Mouse (Mus musculus) CH12.LX (cell line): ENCODE results near the gene Erich4. TPM values are rescaled to one million over a fixed set of nuclear protein-coding genes. Genes with fewer than 3 reads are reported as not detected.
A peak's percentile ranks its signal among the peaks of the same experiment; 100 is the strongest.

Experiments
- DNase-seq: peaks from one replicate; pipeline ENCODE4 v3.0.0-alpha.2; 2013; ENCODE audit errors: extremely low read depth
- H3K27ac ChIP-seq: 2 replicates; pipeline ENCODE4 v1.5.1; 2012; ENCODE audit warnings: low read depth, mild to moderate bottlenecking, control low read depth, moderate library complexity; ENCODE audit not compliant: insufficient read depth
- H3K27me3 ChIP-seq: replicated peaks from 2 replicates; pipeline ENCODE3; 2012; ENCODE audit warnings: inconsistent platforms
- H3K36me3 ChIP-seq, 2 experiments: replicated peaks in 1 of 2; 2 replicates each; pipeline versions ENCODE3 to v1.6.1; 2012; ENCODE audit warnings: inconsistent platforms in 1 of 2, low read length in 1 of 2, mild to moderate bottlenecking in 1 of 2, mixed read lengths in 1 of 2, moderate library complexity in 1 of 2; ENCODE audit not compliant: control insufficient read depth in 1 of 2, insufficient read depth in 1 of 2
- H3K4me1 ChIP-seq, 2 experiments: 2 replicates each; pipeline ENCODE4 v1.6.1; 2012; ENCODE audit warnings: inconsistent platforms in 1 of 2, moderate library complexity in 1 of 2; ENCODE audit not compliant: insufficient read depth in 2 of 2, control insufficient read depth in 1 of 2
- H3K4me2 ChIP-seq: 2 replicates; pipeline ENCODE4 v1.6.1; 2012; ENCODE audit warnings: low read depth, mild to moderate bottlenecking, control low read depth; ENCODE audit not compliant: poor library complexity, insufficient read depth, severe bottlenecking
- H3K4me3 ChIP-seq, 3 experiments: fragments of 150-350 bp in 1 of 3; sonication (generic) in 1 of 3; replicated peaks in 1 of 3; 2 replicates each; pipeline versions ENCODE3 to v1.5.1; 2011 to 2012; ENCODE audit warnings: low read depth in 2 of 3, low read length in 2 of 3, mild to moderate bottlenecking in 2 of 3, moderate library complexity in 2 of 3, control low read depth in 1 of 3, improper control_type of control experiment in 1 of 3, inconsistent platforms in 1 of 3, mixed read lengths in 1 of 3; ENCODE audit not compliant: poor library complexity in 1 of 3
- H3K79me2 ChIP-seq: replicated peaks from 2 replicates; pipeline ENCODE4 v1.6.1; 2012; ENCODE audit warnings: mild to moderate bottlenecking, moderate library complexity; ENCODE audit not compliant: control insufficient read depth, poor library complexity, insufficient read depth, severe bottlenecking; ENCODE audit errors: extremely low read depth
- H3K9ac ChIP-seq: 2 replicates; pipeline ENCODE4 v1.6.1; 2012; ENCODE audit warnings: low read depth, mild to moderate bottlenecking, control low read depth, moderate library complexity; ENCODE audit not compliant: insufficient read depth
- H3K9me3 ChIP-seq: replicated peaks from 2 replicates; pipeline ENCODE3; 2012; ENCODE audit warnings: low read length, inconsistent platforms, mixed read lengths
- BHLHE40 ChIP-seq: IDR thresholded peaks from 2 replicates; pipeline ENCODE4 v1.6.1; 2011; ENCODE audit warnings: mild to moderate bottlenecking, low read depth, low read length, improper control_type of control experiment
- CHD2 ChIP-seq: IDR thresholded peaks from 2 replicates; pipeline ENCODE4 v1.6.1; 2011; ENCODE audit warnings: low read length, improper control_type of control experiment
- CTCF ChIP-seq, 2 experiments: IDR thresholded peaks in 1 of 2; conservative IDR thresholded peaks in 1 of 2; 2 replicates each; pipeline ENCODE4 v1.5.1; 2011 to 2012; ENCODE audit warnings: low read depth in 2 of 2, low read length in 2 of 2, improper control_type of control experiment in 1 of 2, inconsistent platforms in 1 of 2, mild to moderate bottlenecking in 1 of 2, moderate library complexity in 1 of 2
- E2F4 ChIP-seq: IDR thresholded peaks from 2 replicates; pipeline ENCODE4 v1.6.1; 2011; ENCODE audit warnings: low read depth, low read length, improper control_type of control experiment; ENCODE audit not compliant: insufficient replicate concordance
- ELF1 ChIP-seq: IDR thresholded peaks from 2 replicates; pipeline ENCODE4 v1.6.1; 2014; ENCODE audit warnings: low read depth, mild to moderate bottlenecking, inconsistent platforms, low read length, improper control_type of control experiment
- EP300 ChIP-seq: IDR thresholded peaks from 2 replicates; pipeline ENCODE4 v1.6.1; 2011; ENCODE audit warnings: low read length, improper control_type of control experiment
- ETS1 ChIP-seq: conservative IDR thresholded peaks from 2 replicates; pipeline ENCODE4 v1.6.1; 2012; ENCODE audit warnings: low read depth, mild to moderate bottlenecking, inconsistent platforms, low read length, improper control_type of control experiment, moderate library complexity
- HCFC1 ChIP-seq: IDR thresholded peaks from 2 replicates; pipeline ENCODE4 v1.6.1; 2012; ENCODE audit warnings: low read depth, mild to moderate bottlenecking, inconsistent platforms, low read length, improper control_type of control experiment
- IRF4 ChIP-seq: IDR thresholded peaks from 2 replicates; pipeline ENCODE4 v1.6.1; 2014; ENCODE audit warnings: low read depth, mild to moderate bottlenecking, inconsistent platforms, low read length, improper control_type of control experiment
- JUN ChIP-seq: IDR thresholded peaks from 2 replicates; pipeline ENCODE4 v1.6.1; 2011; ENCODE audit warnings: low read depth, mild to moderate bottlenecking, low read length, improper control_type of control experiment, moderate library complexity; ENCODE audit not compliant: insufficient read depth
- JUND ChIP-seq: conservative IDR thresholded peaks from 2 replicates; pipeline ENCODE4 v1.6.1; 2011; ENCODE audit warnings: low read depth, low read length, improper control_type of control experiment
- MAFK ChIP-seq: IDR thresholded peaks from 2 replicates; pipeline ENCODE4 v1.6.1; 2011; ENCODE audit warnings: low read length, improper control_type of control experiment; ENCODE audit not compliant: insufficient replicate concordance
- MAX ChIP-seq: IDR thresholded peaks from 2 replicates; pipeline ENCODE4 v1.6.1; 2011; ENCODE audit warnings: low read length, improper control_type of control experiment
- MAZ ChIP-seq: IDR thresholded peaks from 2 replicates; pipeline ENCODE4 v1.6.1; 2012; ENCODE audit warnings: low read depth, mild to moderate bottlenecking, inconsistent platforms, low read length, improper control_type of control experiment, moderate library complexity
- MEF2A ChIP-seq: IDR thresholded peaks from 2 replicates; pipeline ENCODE4 v1.6.1; 2014; ENCODE audit warnings: low read depth, mild to moderate bottlenecking, inconsistent platforms, low read length, improper control_type of control experiment, borderline replicate concordance
- MXI1 ChIP-seq: IDR thresholded peaks from 2 replicates; pipeline ENCODE4 v1.6.1; 2011; ENCODE audit warnings: mild to moderate bottlenecking, low read depth, low read length, improper control_type of control experiment
- NELFE ChIP-seq: IDR thresholded peaks from 2 replicates; pipeline ENCODE4 v1.6.1; 2011; ENCODE audit warnings: low read depth, low read length, improper control_type of control experiment
- NRF1 ChIP-seq: IDR thresholded peaks from 2 replicates; pipeline ENCODE4 v1.6.1; 2014; ENCODE audit warnings: low read depth, mild to moderate bottlenecking, inconsistent platforms, low read length, improper control_type of control experiment, moderate library complexity
- PAX5 ChIP-seq: IDR thresholded peaks from 2 replicates; pipeline ENCODE4 v1.6.1; 2012; ENCODE audit warnings: low read length, inconsistent platforms, mixed read lengths
- POLR2A ChIP-seq: IDR thresholded peaks from 2 replicates; pipeline ENCODE4 v1.6.1; 2011; ENCODE audit warnings: low read depth, mild to moderate bottlenecking, improper control_type of control experiment, low read length
- POLR2AphosphoS2 ChIP-seq: IDR thresholded peaks from 2 replicates; pipeline ENCODE4 v1.6.1; 2011; ENCODE audit warnings: low read depth, low read length, improper control_type of control experiment
- RAD21 ChIP-seq: IDR thresholded peaks from 2 replicates; pipeline ENCODE4 v1.6.1; 2011; ENCODE audit warnings: low read depth, mild to moderate bottlenecking, low read length, improper control_type of control experiment, moderate library complexity
- RCOR1 ChIP-seq: conservative IDR thresholded peaks from 2 replicates; pipeline ENCODE4 v1.6.1; 2012; ENCODE audit warnings: low read depth, mild to moderate bottlenecking, inconsistent platforms, low read length, improper control_type of control experiment
- SIN3A ChIP-seq: IDR thresholded peaks from 2 replicates; pipeline ENCODE4 v1.6.1; 2012; ENCODE audit warnings: low read length, improper control_type of control experiment, inconsistent platforms
- TBP ChIP-seq: conservative IDR thresholded peaks from 2 replicates; pipeline ENCODE4 v1.6.1; 2011; ENCODE audit warnings: low read depth, low read length, improper control_type of control experiment
- TCF12 ChIP-seq: IDR thresholded peaks from 2 replicates; pipeline ENCODE4 v1.6.1; 2014; ENCODE audit warnings: low read depth, mild to moderate bottlenecking, inconsistent platforms, low read length, improper control_type of control experiment
- UBTF ChIP-seq: IDR thresholded peaks from 2 replicates; pipeline ENCODE4 v1.6.1; 2012; ENCODE audit warnings: low read depth, mild to moderate bottlenecking, inconsistent platforms, low read length, improper control_type of control experiment, moderate library complexity
- USF1 ChIP-seq: IDR thresholded peaks from 2 replicates; pipeline ENCODE4 v1.6.1; 2014; ENCODE audit warnings: low read depth, mild to moderate bottlenecking, inconsistent platforms, low read length, improper control_type of control experiment
- USF2 ChIP-seq: conservative IDR thresholded peaks from 2 replicates; pipeline ENCODE4 v1.6.1; 2011; ENCODE audit warnings: low read depth, low read length, improper control_type of control experiment
- ZC3H11A ChIP-seq: IDR thresholded peaks from 2 replicates; pipeline ENCODE4 v1.6.1; 2012; ENCODE audit warnings: low read depth, mild to moderate bottlenecking, inconsistent platforms, low read length, improper control_type of control experiment
- ZKSCAN1 ChIP-seq: IDR thresholded peaks from 2 replicates; pipeline ENCODE4 v1.6.1; 2012; ENCODE audit warnings: low read depth, inconsistent platforms, low read length, improper control_type of control experiment, borderline replicate concordance
- ZMIZ1 ChIP-seq: IDR thresholded peaks from 2 replicates; pipeline ENCODE4 v1.6.1; 2012; ENCODE audit warnings: low read depth, mild to moderate bottlenecking, inconsistent platforms, low read length, improper control_type of control experiment
- ZNF384 ChIP-seq: IDR thresholded peaks from 2 replicates; pipeline ENCODE4 v1.6.1; 2012; ENCODE audit warnings: low read depth, low read length, improper control_type of control experiment, inconsistent platforms
- dilution Hi-C: fragments of 300-500 bp; cut with MboI; formaldehyde crosslinking; loops from 2 replicates; pipeline ENCODE4 v1.14.3; 2020; ENCODE audit warnings: low sequenced_read_pairs; ENCODE audit not compliant: extremely low pct_unique_long_range_greater_than_20kb, extremely low pct_ligation_motif_present
- in situ Hi-C: fragments of 300-500 bp; cut with MboI; formaldehyde crosslinking; loops from 3 replicates; pipeline ENCODE4 v1.14.3; 2019; ENCODE audit warnings: low sequenced_read_pairs, low pct_ligation_motif_present, low pct_unique_long_range_greater_than_20kb, mixed read lengths
- polyA plus RNA-seq: library from polyadenylated mRNA; unstranded; fragments of >175 nt; gene quantifications from 2 replicates; pipeline ENCODE4 v1.2.1, GENCODE M21; 2012; ENCODE audit warnings: low read depth; ENCODE audit not compliant: insufficient read length
- total RNA-seq, 2 experiments: library from RNA; depleted of rRNA; stranded (reverse); fragments of 300-350 nt in 1 of 2; fragments of >200 nt in 1 of 2; gene quantifications; 2 replicates each; pipeline ENCODE4 v1.2.3; 2012 to 2014

Erich4 gene
- total and polyA plus RNA-seq, 3 experiments, result not detected

- dilution Hi-C loops, result no loop called here
- Histone ChIP-seq H3K27ac (no peak overlapping the region), H3K4me2 (no peak overlapping the region)
Observed at GRCm38 (mm10) chr7:25637099-25637498, 21.4 kb upstream of the Erich4 start.

GRCm38 (mm10) chr7:25636373-25636772, 20.7 kb upstream of the Erich4 start:
- Histone ChIP-seq H3K79me2 (no peaks in the 10 kb centered on the region), H3K9me3 (no peaks in the 10 kb centered on the region), H3K36me3 (peaks cover 0 to 31% of the 10 kb centered on the region in 2 experiments), H3K4me2 (no peak overlapping the region), H3K27ac (no peak overlapping the region), H3K9ac (no peak overlapping the region), H3K4me1 (peaks cover 13 to 35% of the 10 kb centered on the region in 2 experiments), H3K27me3 (no peaks in the 10 kb centered on the region), H3K4me3 (no peak overlapping the region)
- dilution Hi-C loops, result no loop called here
- peak; percentile 69 for DNase-seq
- in situ Hi-C loops, result no loop called here
- TF ChIP-seq BHLHE40 (peak; percentile 54), E2F4 (no peak), UBTF (no peak), ZC3H11A (no peak), NELFE (no peak), SIN3A (peak; percentile 56; the same call in 1 of the 2 replicates), ZNF384 (no peak), ELF1 (no peak), ZKSCAN1 (no peak), POLR2AphosphoS2 (no peak), MAX (no peak), RCOR1 (no peak), HCFC1 (no peak), JUN (no peak), ETS1 (peak; percentile 46), NRF1 (no peak), TBP (no peak), USF1 (no peak), IRF4 (no peak), MAZ (no peak), TCF12 (peak; percentile 35; the same call in 1 of the 2 replicates), ZMIZ1 (no peak), USF2 (no peak), EP300 (peak; percentile 36; the same call in 1 of the 2 replicates), CTCF (conservative IDR thresholded peaks at IDR 0.05 in 1 of 2, IDR thresholded peaks at IDR 0.05 in 1 of 2; ENCODE audit: low read depth in 2 of 2, low read length in 2 of 2) (no peak), POLR2A (no peak), MXI1 (0 out of 2 replicates have a peak, but pooled peaks have one; percentile 31)

More at GRCm38 (mm10) chr7:25637099-25637498, 21.4 kb upstream of the Erich4 start:
- peaks cover 0 to 28% of the 10 kb centered on the region in 2 experiments for H3K36me3 ChIP-seq
- TF ChIP-seq RAD21 (no peak), CHD2 (no peak), RCOR1 (no peak), MEF2A (no peak), MXI1 (no peak), POLR2A (no peak), TCF12 (no peak), MAX (no peak), MAFK (no peak), SIN3A (no peak), EP300 (no peak), TBP (no peak), ELF1 (no peak), BHLHE40 (no peak), ZNF384 (no peak), PAX5 (no peak), JUND (no peak), CTCF (conservative IDR thresholded peaks at IDR 0.05 in 1 of 2, IDR thresholded peaks at IDR 0.05 in 1 of 2; ENCODE audit: low read depth in 2 of 2, low read length in 2 of 2) (no peak), ZKSCAN1 (no peak), JUN (no peak)
- TF ChIP-seq, all 38 proteins: peak for 0
- H3K4me1 ChIP-seq, result peaks cover 13 to 32% of the 10 kb centered on the region in 2 experiments
- in situ Hi-C loops, result no loop called here
- H3K27me3 ChIP-seq, result no peaks in the 10 kb centered on the region
- no peaks in the 10 kb centered on the region for H3K9me3 ChIP-seq
- H3K79me2 ChIP-seq, result no peaks in the 10 kb centered on the region
- H3K4me3 ChIP-seq, result no peak overlapping the region
- no peak for DNase-seq
- H3K9ac ChIP-seq, result no peak overlapping the region
